Mouse (Mus musculus) lung, postnatal 0 days (tissue): ENCODE data around the gene Muc13. TPM values are rescaled to one million over a fixed set of nuclear protein-coding genes. Genes with fewer than 3 reads are reported as not detected.

Experiments used
- ATAC-seq: fragments of 200-750 bp; cut with Nextera tagmentation; 2 replicates; pipeline ENCODE4 v1.8.0; 2017; ENCODE audit warnings: moderate library complexity
- DNase-seq: peaks from one replicate; pipeline ENCODE4 v3.0.0-alpha.2; 2016; ENCODE audit warnings: low spot score
- H3K27ac ChIP-seq: fragments of 300-500 bp; sonication (generic); 2 replicates; pipeline ENCODE4 v1.5.1; 2014; ENCODE audit warnings: antibody characterized with exemption, mild to moderate bottlenecking, low read length, mixed read lengths
- H3K27me3 ChIP-seq: fragments of 300-500 bp; sonication (generic); replicated peaks from 2 replicates; pipeline ENCODE4 v1.6.1; 2014; ENCODE audit warnings: low read length, mixed read lengths; ENCODE audit not compliant: insufficient read depth
- H3K36me3 ChIP-seq: fragments of 300-500 bp; sonication (generic); 2 replicates; pipeline ENCODE4 v1.6.1; 2014; ENCODE audit warnings: low read length, mixed read lengths; ENCODE audit not compliant: insufficient read depth
- H3K4me1 ChIP-seq: fragments of 300-500 bp; sonication (generic); 2 replicates; pipeline ENCODE4 v1.6.1; 2014; ENCODE audit warnings: antibody characterized with exemption, low read depth, low read length, mixed read lengths; ENCODE audit not compliant: insufficient read depth
- H3K4me2 ChIP-seq: fragments of 300-500 bp; sonication (generic); replicated peaks from 2 replicates; pipeline ENCODE4 v1.6.1; 2014; ENCODE audit warnings: low read depth, mild to moderate bottlenecking, low read length, moderate library complexity, mixed read lengths
- H3K4me3 ChIP-seq: fragments of 300-500 bp; sonication (generic); 2 replicates; pipeline ENCODE4 v1.5.1; 2014; ENCODE audit warnings: low read depth, low read length
- H3K9ac ChIP-seq: fragments of 300-500 bp; sonication (generic); replicated peaks from 2 replicates; pipeline ENCODE4 v1.6.1; 2014; ENCODE audit warnings: low read depth, mild to moderate bottlenecking
- H3K9me3 ChIP-seq: fragments of 300-500 bp; sonication (generic); 2 replicates; pipeline ENCODE4 v1.6.1; 2016; ENCODE audit warnings: low read length, mixed read lengths
- CTCF ChIP-seq: IDR thresholded peaks from 2 replicates; pipeline ENCODE4 v1.5.1; 2016; ENCODE audit warnings: antibody characterized with exemption, mild to moderate bottlenecking
- EP300 ChIP-seq: IDR thresholded peaks from 2 replicates; pipeline ENCODE4 v1.6.1; 2016; ENCODE audit warnings: antibody characterized with exemption, mild to moderate bottlenecking, control low read depth
- WGBS: fragments of 180-500 bp; shearing (Covaris S2); extraction: QIAGEN DNeasy Blood & Tissue Kit; methylation state at CpG from one replicate; pipeline ENCODE4 v1.1.7; 2014; 5-methylcytosine and 5-hydroxymethylcytosine counted together
- polyA plus RNA-seq: library from polyadenylated mRNA; unstranded; fragments of >200 nt; fragmentation: Nextera tagmentation; extraction: Ambion mirVana; gene quantifications from 2 replicates; pipeline ENCODE4 v1.2.1, GENCODE M21; 2015

The Muc13 gene
- polyA plus RNA-seq, 1 experiment from 2014 or later: 0.08 TPM

GRCm38 (mm10) chr16:33829301-33829831, 35.5 kb downstream of the Muc13 start, which contains the start of gene Itgb5:
TSS of gene Itgb5 (plus strand) at chr16:33829665.
- Histone ChIP-seq H3K27me3 (no peaks in the 10 kb centered on the region), H3K4me1 (peaks cover 13% of the 10 kb centered on the region; the same call in 1 of the 2 replicates), H3K4me2 (peak within 1 kb of the TSS; percentile 98), H3K36me3 (no peaks in the 10 kb centered on the region), H3K27ac (peak within 1 kb of the TSS; percentile 71), H3K4me3 (peak within 1 kb of the TSS; percentile 80), H3K9ac (peak within 1 kb of the TSS; percentile 74), H3K9me3 (no peaks in the 10 kb centered on the region)
- ATAC-seq (peak; percentile 88), DNase-seq (peak; percentile 86)
- 0% methylated on average over 36 of the region's 43 CpGs for WGBS
- no peak for TF ChIP-seq EP300
- TF ChIP-seq CTCF: no peak

- Histone ChIP-seq H3K4me3 (peak overlapping the region; percentile 80), H3K9me3 (no peaks in the 10 kb centered on the region), H3K27me3 (no peaks in the 10 kb centered on the region), H3K4me1 (peaks cover 13% of the 10 kb centered on the region; the same call in 1 of the 2 replicates), H3K9ac (peak overlapping the region; percentile 74), H3K27ac (peak overlapping the region; percentile 71), H3K36me3 (no peaks in the 10 kb centered on the region), H3K4me2 (peak overlapping the region; percentile 98)
- DNase-seq (peak; percentile 61), ATAC-seq (peak; percentile 75)
- under 1% methylated on average over 37 of the region's 76 CpGs for WGBS
- TF ChIP-seq EP300 (no peak), CTCF (no peak; the same call in 1 of the 2 replicates)
Measured at GRCm38 (mm10) chr16:33829842-33830511, 36.1 kb downstream of the Muc13 start.

DNA sequence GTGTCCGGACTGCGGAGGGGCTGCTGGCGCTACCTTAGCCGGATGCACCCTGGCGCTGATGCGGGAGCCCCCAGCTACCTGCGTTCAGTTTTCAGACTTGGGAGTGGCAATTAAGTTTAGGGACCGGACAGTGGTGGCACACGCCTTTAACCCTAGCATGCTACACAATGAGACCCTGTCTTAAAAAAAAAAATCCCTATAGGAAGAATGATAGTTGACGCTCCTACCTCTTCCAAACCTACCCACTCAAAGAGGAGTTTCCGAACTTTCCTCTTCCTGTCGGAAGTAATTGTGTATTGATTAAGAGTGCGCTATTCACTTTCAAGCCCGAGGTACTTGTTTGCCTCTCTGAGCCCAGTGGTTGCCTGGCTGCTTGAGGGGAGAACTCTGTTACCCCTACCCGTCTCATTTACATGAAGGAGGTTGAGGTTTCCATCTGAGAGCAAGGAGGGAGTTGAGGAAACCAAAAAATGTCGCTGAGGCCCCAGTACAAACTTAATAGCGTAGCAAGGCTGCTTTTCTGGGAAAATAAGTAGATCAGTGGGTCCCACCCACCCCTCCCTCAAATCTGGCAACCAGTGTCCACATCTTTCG, 36.8 kb downstream of the Muc13 start:
- H3K4me1 ChIP-seq: peaks cover 13% of the 10 kb centered on the region; the same call in 1 of the 2 replicates
- no peaks in the 10 kb centered on the region for H3K36me3 ChIP-seq
- 6% methylated on average over 18 of the region's 18 CpGs for WGBS
- no peaks in the 10 kb centered on the region for H3K27me3 ChIP-seq
- no peaks in the 10 kb centered on the region for H3K9me3 ChIP-seq
- no peak for DNase-seq
- H3K4me3 ChIP-seq: peak overlapping the region; percentile 80
- ATAC-seq: no peak
- H3K4me2 ChIP-seq: peak overlapping the region; percentile 98
- H3K27ac ChIP-seq: peak overlapping the region; percentile 71; the same call in 1 of the 2 replicates
- TF ChIP-seq EP300: no peak
- TF ChIP-seq CTCF: no peak
- H3K9ac ChIP-seq: peak overlapping the region; percentile 74

DNA sequence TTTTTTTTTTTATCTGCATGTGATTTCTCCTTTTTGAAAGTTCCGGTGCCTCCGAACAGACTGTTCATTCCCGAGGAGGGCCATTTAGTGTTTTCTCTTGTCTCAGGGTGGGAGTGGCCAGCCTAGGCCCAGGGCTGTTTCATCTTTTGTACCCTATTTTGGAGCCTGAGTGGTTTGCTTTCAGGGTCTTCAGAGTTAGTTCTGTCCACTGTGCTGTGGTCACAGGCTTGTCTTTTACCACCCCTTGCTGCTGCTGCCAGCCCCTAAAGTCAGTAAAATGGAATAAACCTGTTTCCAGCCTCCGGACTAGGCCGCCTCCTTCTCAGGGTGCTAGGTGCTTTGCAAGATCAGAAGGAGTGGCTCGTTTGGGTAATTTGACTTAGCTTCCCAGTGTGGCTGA, 38.2 kb downstream of the Muc13 start:
- TF ChIP-seq EP300 (no peak), CTCF (no peak)
- H3K9me3 ChIP-seq: no peaks in the 10 kb centered on the region
- H3K4me1 ChIP-seq: peaks cover 13% of the 10 kb centered on the region; the same call in 1 of the 2 replicates
- peak overlapping the region; percentile 51 for H3K4me2 ChIP-seq
- H3K27ac ChIP-seq: no peak overlapping the region
- DNase-seq: no peak
- no peaks in the 10 kb centered on the region for H3K27me3 ChIP-seq
- ATAC-seq: no peak
- 81% methylated on average over 6 of the region's 6 CpGs for WGBS
- H3K4me3 ChIP-seq: no peak overlapping the region
- H3K36me3 ChIP-seq: no peaks in the 10 kb centered on the region
- H3K9ac ChIP-seq: no peak overlapping the region

- Histone ChIP-seq H3K36me3 (no peaks in the 10 kb centered on the region), H3K4me1 (peaks cover 13% of the 10 kb centered on the region; the same call in 1 of the 2 replicates), H3K9me3 (no peaks in the 10 kb centered on the region), H3K9ac (no peak overlapping the region), H3K27me3 (no peaks in the 10 kb centered on the region), H3K4me2 (peak overlapping the region; percentile 51), H3K27ac (no peak overlapping the region), H3K4me3 (peak overlapping the region; percentile 18; the same call in 1 of the 2 replicates)
- ATAC-seq (no peak), DNase-seq (peak; percentile 63)
- 8% methylated on average over 21 of the region's 21 CpGs for WGBS
- TF ChIP-seq CTCF: no peak
- no peak for TF ChIP-seq EP300
Measured at GRCm38 (mm10) chr16:33832728-33833428, 39.0 kb downstream of the Muc13 start.

DNA sequence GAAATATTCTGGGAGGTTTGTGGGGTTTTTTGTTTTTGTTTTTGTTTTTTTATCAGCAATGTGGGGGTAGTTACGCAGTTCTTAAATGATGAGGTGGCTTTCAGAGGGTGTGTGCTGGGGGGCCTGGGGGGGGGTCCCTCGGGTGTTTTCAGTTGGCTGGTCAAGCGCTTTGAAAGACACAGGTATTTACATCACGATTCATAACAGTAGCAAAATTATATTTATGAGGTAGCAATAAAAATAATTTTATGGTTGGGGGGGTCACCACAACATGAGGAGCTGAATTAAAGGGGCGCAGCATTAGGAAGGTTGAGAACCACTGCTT, 39.6 kb downstream of the Muc13 start:
- peak overlapping the region; percentile 23; the same call in 1 of the 2 replicates for H3K4me3 ChIP-seq
- ATAC-seq (no peak), DNase-seq (no peak)
- H3K4me2 ChIP-seq: peak overlapping the region; percentile 51
- H3K36me3 ChIP-seq: no peaks in the 10 kb centered on the region
- WGBS: 18% methylated on average over 5 of the region's 5 CpGs
- H3K4me1 ChIP-seq: peaks cover 13% of the 10 kb centered on the region; the same call in 1 of the 2 replicates
- no peak overlapping the region for H3K27ac ChIP-seq
- no peaks in the 10 kb centered on the region for H3K9me3 ChIP-seq
- TF ChIP-seq CTCF: no peak
- TF ChIP-seq EP300: no peak
- no peaks in the 10 kb centered on the region for H3K27me3 ChIP-seq
- no peak overlapping the region for H3K9ac ChIP-seq
